Mouse (Mus musculus): Measurements from ENCODE around the gene Dgki.
A peak's percentile ranks its signal among the peaks of the same experiment; 100 is the strongest.

Gene Dgki

DNA sequence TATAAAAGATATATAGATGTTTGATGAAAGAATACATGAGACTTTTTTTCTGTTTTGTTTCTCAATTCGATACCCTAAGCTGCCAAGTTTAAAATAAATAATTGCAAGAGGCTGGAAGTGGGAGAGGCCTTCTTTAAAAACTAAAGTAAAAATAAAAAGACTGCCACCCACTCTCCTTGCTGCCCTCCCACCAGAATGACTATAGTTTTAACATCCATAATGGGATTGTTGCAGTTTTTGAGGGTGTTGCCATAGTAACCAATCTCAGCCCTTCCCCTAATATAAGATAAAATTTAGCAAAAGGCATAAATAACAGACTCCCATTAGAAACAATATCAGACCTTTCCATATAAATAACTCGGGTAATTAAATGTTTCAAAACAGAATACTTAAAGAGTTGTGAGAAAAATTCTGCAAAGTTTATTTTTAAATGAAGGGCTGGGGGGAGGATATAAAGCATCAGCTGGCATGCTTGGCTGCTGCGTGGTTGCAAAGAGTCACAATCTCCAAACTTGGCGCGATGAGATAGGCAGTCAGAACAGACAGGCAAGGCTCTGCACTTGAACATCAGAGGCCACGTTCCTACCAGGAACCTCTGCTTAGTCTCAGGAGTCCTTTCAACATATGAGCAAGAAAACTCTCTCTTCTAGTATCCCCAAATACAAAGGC is 57.8 kb downstream of the Dgki start:
- DNase-seq (ENCODE audit: low read depth, low spot score), result no peak

GRCm38 (mm10) chr6:37241434-37241833 is 58.5 kb downstream of the Dgki start:
- DNase-seq (ENCODE audit: low read depth, low spot score), result no peak

GRCm38 (mm10) chr6:37240140-37240539 is 59.8 kb downstream of the Dgki start:
- DNase-seq (ENCODE audit: low read depth, low spot score), result no peak

DNA sequence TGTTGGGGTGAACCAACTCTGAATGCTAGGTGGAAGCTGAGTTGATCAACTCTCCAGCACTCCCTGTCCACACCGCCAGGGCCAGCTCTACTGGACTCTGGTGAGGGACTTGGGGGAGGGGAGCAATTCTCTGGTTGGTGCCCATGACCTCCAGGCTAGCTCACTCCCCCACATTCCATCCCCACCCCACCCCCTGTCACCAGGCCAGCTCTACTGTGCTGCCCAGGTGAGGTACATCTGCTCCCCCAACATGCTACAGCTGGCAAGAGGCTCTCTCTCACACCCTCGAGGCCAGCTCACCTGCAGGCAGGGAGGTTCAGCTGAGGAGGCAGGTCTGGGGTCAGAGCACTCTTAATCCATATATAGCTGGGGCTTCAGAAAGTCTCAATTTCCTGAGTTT is 63.1 kb downstream of the Dgki start:
- DNase-seq (ENCODE audit: low read depth, low spot score), result no peak

DNA sequence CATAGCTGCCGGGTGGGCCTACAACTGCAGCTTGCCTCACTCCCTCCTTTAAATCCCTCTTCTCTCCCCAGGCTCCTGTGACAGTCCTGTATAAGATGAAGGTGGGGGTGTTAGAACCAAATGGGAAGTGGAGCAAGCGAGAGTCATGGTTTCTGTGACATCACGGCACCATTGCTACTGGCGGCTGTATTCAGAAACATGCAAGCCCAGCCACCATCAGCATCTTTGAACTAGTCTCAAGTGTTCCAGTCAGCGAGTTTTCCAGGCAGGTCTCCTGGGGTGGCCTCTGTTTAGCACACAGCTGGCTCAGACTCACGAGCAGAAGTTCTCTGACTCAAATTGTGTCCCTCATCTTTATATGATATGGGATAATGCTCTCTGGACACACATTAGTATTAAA is 68.8 kb downstream of the Dgki start:
- DNase-seq (ENCODE audit: low read depth, low spot score), result no peak

DNA sequence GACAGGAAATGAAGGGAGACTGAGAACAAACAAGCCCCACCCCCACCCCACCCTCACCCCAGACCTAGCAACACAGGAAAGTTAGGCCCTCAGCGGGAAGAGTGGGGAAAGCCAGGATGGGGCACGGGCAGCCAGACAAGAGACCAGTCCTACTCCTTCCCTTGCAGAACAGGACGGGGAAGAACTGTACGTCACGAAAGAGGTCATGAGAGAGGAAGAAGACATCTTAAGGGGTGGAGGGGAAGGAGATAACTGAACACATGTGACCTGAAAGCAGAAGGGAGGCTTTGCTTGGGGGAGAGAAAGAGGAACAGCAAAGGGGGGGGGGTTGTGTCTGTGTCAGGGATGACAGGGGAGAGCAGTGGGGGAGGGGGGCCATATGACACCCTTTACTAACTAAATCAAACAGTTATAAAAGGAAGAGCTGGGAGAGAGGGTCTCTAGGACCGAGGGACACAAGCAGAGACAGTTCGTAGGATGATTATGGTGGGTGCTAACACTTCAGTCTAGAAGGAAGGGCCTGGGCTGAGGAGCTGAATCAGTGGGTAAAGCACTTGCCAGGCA is 77.0 kb downstream of the Dgki start:
- DNase-seq (ENCODE audit: low read depth, low spot score), result no peak

- no peak for DNase-seq (ENCODE audit: low read depth, low spot score)
These were observed 78.0 kb downstream of the Dgki start for GRCm38 (mm10) chr6:37222016-37222415.

GRCm38 (mm10) chr6:37219110-37219509 is 80.9 kb downstream of the Dgki start:
- no peak for DNase-seq (ENCODE audit: low read depth, low spot score)

- peak; percentile 97 for DNase-seq (ENCODE audit: low read depth, low spot score)
These were observed 83.6 kb downstream of the Dgki start for GRCm38 (mm10) chr6:37216342-37216763.

DNA sequence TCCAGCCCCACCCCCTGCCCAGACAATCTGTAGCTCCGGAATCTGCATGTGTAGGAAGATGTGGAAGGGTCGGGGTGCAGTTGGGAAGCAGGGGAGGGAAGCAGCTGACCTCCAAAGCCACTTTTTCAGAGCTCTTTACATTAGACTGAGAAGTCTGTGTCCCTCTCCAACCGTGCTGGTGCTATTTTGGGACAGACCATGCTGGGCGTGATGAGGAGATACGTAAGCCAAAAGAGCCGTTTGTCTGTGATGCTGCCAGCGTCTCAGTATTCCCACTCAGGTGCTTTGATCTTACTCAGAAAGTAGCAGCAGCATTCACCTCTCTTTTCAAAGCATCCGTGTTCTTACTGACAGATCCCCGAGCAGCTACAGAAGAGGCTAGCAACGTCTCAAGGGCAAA is 84.3 kb downstream of the Dgki start:
- no peak for DNase-seq (ENCODE audit: low read depth, low spot score)

GRCm38 (mm10) chr6:37212930-37213329 is 87.1 kb downstream of the Dgki start:
- no peak for DNase-seq (ENCODE audit: low read depth, low spot score)

DNA sequence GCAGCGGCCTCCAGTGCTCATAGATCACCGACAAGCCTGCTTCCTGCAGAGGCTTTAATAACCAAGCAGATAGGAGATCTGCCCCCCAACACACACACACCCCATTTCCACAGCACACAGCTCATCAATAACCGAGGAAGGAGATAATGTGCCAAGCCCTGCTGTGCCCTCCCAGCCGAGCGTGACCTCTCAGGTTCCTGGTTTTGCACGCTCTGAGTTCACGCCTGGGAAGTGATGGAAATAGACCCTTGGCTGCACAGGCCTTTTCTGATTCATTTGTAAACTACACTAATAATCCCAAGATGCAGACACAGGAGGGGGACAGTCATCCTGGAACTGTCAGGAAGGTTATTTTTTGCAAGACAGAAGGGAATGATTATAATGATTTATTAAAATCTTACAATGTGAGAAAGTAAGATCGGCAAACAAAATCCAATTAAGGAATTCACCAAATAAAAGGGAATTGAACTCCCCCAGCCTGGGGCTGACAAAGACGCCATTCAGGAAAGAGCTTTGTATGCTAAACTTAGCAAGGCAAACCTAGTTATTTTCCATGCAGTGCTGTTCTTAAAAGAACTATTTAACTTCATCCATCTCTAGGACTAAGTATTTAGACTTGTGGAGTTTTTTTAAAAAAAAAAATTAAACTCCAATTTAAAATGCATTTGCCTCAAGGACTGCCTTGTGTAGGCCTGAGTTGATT is 88.3 kb downstream of the Dgki start:
- DNase-seq (ENCODE audit: low read depth, low spot score), result no peak

GRCm38 (mm10) chr6:37202901-37203300 is 97.1 kb downstream of the Dgki start:
- peak; percentile 35 for DNase-seq (ENCODE audit: low read depth, low spot score)

DNA sequence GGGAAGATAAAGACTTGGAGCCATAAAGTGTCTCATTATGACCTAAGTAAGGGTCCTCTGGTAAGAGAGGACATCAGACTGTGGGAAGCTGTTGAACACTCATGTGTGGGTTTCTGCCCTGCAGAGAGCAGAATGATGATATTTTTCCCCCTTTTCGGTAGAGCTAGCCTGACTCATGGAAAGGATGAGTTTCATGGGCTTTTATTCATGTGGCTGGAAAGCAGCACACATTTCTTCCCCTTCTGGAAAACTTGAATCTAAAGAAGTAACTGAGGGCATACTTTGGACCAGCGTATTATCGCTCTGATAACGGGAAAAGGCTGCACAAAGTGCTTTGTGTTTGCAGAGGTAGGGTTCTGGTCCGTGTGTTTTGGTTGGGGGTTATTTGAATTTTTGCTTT is 99.1 kb downstream of the Dgki start:
- DNase-seq (ENCODE audit: low read depth, low spot score), result no peak

DNA sequence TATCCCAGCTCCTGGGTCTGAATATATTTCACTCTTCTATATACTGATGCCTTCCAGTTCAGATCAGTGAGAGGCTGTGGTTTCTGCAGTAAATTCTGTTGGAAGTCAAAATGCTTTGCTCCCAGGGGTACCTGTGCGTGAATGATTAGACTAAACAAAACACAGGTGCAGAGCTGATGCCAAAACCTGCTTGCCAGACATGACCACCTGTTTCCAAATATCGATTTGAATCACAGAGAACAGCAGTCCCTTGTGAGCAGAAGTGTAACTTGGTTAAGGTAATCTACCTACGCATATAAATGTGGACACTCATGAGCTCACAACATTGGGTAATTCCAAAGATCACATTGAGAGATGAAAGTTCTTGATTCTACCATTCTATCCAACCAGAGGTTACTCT is 100.5 kb downstream of the Dgki start:
- no peak for DNase-seq (ENCODE audit: low read depth, low spot score)

DNA sequence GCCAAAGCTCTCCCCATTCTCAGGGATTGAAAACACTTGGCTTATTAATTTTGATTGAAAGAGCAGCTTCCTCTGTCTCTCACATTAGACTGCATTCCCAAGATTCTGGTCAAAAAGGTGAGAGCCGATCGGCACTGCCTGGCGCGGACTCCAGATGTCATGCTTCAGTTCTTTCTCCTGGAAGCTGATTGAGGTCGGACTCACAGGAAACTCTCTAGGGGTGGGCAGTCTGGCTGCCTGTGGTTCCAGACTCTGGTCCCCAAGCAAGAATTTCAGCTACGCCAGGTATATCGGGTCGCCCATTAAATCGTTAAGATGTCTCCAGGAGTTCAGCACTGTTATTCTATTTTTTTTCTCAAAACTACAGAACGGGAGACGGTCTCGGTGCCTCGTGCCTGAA is 102.2 kb downstream of the Dgki start:
- DNase-seq (ENCODE audit: low read depth, low spot score), result no peak

DNA sequence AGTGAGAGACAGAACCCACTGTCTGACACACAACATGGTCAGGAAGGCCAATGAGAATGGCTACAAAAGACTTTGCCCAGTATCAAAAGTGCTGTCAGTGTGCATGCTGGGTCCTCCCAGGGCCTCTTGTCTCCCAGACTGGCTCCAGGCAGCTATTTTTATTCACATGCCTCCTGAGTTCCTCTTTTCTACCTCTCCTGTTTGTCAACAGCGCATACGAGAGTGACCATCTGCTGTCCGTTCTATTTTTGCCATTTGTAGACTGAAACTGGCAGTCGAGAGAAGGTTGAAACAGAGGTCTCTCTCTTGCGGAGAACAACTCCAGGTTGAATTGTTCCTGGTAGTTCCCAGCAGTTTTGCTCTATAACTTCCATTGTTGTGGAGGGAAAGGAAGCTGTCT is 103.1 kb downstream of the Dgki start:
- no peak for DNase-seq (ENCODE audit: low read depth, low spot score)

DNA sequence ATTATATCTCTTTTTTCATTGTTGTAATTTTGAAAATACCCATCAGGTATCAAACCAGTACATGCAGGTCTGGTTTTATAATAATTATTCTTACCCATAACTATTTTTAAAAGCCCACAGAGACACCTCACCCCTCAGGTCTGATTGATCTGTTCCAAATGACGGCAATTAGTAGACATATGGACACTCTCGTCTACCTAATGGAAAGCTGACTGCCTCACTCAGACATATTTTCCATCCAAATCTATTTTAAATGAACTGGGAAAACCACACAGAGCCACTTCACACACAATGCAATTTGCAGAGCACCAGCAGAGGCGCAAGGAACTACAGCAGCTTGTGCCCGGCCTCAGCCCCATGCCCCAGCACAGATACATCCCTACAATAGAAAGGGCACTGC is 104.2 kb downstream of the Dgki start:
- no peak for DNase-seq (ENCODE audit: low read depth, low spot score)

GRCm38 (mm10) chr6:37181961-37182360 is 118.0 kb downstream of the Dgki start:
- DNase-seq (ENCODE audit: low read depth, low spot score), result no peak

DNA sequence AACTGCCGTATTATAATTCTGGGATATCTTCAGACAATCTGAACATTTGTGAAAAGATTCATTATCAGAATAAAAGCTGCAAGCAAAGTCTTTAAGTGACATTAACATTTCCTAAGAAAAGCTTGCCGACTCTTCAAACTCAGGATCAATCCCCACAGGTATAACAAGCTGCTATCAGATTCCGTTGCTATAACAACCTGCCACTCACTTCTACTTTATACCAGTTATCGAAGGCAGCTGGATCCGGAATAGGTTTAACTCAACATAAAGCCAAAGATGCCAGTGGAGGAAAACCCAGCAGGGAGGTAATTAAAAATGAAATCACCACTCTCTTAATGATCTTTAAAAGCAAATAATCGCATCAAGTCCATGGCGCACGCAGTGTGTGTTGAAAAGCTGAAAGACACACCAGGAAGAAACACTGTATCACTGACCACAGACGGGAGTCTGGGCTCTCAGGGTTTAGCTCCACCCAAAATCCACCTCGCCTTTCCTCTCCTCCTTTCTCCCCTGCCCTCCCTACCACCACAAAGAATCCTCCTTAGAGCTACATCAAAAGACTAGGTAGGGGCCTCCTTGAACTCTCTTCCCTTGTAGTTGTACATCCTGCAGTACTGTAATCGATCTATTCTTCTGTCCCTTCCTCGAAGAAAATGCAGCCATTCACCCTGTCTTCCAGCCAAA is 128.7 kb downstream of the Dgki start:
- DNase-seq (ENCODE audit: low read depth, low spot score), result no peak

DNA sequence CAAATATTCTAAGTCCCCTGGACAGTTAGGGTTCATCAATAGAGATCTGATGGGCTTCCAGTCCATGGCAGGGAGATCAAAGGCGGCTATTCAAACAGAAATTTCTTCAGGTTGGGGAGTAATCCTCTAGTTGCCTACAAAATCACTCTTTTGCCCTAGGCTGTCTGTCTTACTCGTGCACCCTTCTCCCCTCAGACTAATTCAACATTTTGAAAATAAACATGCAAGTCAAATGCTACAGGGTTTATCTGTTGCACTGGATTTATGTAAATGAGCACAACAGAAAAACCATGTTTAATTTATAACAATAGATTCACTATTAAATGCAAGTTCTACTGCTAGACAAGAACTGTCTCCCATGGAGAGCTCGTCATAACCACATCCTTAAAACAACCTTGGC is 141.1 kb downstream of the Dgki start:
- DNase-seq (ENCODE audit: low read depth, low spot score), result no peak

DNA sequence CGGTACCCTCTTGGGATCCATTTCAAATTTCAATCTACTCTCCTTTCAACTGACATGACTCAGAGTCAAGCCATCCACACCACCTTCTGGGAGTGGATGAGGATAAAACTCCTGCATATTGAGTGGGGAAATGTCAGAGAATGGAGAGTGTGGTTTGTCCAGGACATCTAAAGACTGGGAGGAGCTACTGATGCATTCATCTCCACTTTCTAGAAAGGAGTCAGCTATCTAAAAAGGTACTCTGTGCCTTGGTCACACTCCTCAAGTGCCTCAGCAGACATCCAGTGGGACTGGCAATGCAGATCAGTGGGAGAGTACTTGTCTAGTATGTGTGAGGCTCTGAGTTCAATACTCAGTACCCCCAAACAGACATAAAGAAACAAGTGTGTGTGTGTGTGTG is 145.9 kb downstream of the Dgki start:
- DNase-seq (ENCODE audit: low read depth, low spot score), result peak; percentile 45

GRCm38 (mm10) chr6:37150483-37150882 is 149.5 kb downstream of the Dgki start:
- no peak for DNase-seq (ENCODE audit: low read depth, low spot score)
